Mouse (Mus musculus): ENCODE data around the gene Eme1. TPM values are rescaled to one million over a fixed set of nuclear protein-coding genes. Genes with fewer than 3 reads are reported as not detected.

Gene Eme1
- total and polyA plus RNA-seq, 2 experiments from 2014 or later, result 2.4 to 7.6 TPM

- H3K4me2 ChIP-seq (ENCODE audit: low read depth, low read length), result no peak overlapping the region
- H3K36me3 ChIP-seq (replicated peaks; ENCODE audit: control insufficient read depth, insufficient read depth, low read length), result no peaks in the 10 kb centered on the region
- H3K9me3 ChIP-seq (replicated peaks; ENCODE audit: control insufficient read depth, low read length), result no peaks in the 10 kb centered on the region
- no peak for TF ChIP-seq EP300 (IDR thresholded peaks at IDR 0.05; ENCODE audit: low read depth)
- no peak for TF ChIP-seq CTCF (IDR thresholded peaks at IDR 0.05; ENCODE audit: low read depth)
- ATAC-seq (ENCODE audit: insufficient read depth, low read depth) (no peak), DNase-seq (ENCODE audit: low spot score) (no peak)
- H3K4me3 ChIP-seq (ENCODE audit: low read depth, low read length), result no peak overlapping the region
- H3K9ac ChIP-seq (replicated peaks; ENCODE audit: low read depth, low read length), result no peak overlapping the region
- no peaks in the 10 kb centered on the region for H3K27me3 ChIP-seq (ENCODE audit: control insufficient read depth, insufficient read depth, low read length)
- H3K4me1 ChIP-seq (ENCODE audit: control insufficient read depth, insufficient read depth), result peaks cover 12% of the 10 kb centered on the region
- H3K27ac ChIP-seq (ENCODE audit: low read depth), result no peak overlapping the region
Measured at GRCm38 (mm10) chr11:94680639-94681038, 26.9 kb upstream of the Eme1 start.

- TF ChIP-seq EP300 (IDR thresholded peaks at IDR 0.05; ENCODE audit: low read depth) (no peak), CTCF (IDR thresholded peaks at IDR 0.05; ENCODE audit: low read depth) (no peak)
- no peak for DNase-seq (ENCODE audit: low spot score)
- 28% methylated on average over 15 of the region's 15 CpGs for WGBS
- Histone ChIP-seq H3K27ac (ENCODE audit: low read depth) (no peak overlapping the region), H3K4me2 (ENCODE audit: low read depth, low read length) (peak overlapping the region; percentile 96), H3K9me3 (replicated peaks; ENCODE audit: control insufficient read depth, low read length) (no peaks in the 10 kb centered on the region), H3K36me3 (replicated peaks; ENCODE audit: control insufficient read depth, insufficient read depth, low read length) (no peaks in the 10 kb centered on the region), H3K4me1 (ENCODE audit: control insufficient read depth, insufficient read depth) (peaks cover 25% of the 10 kb centered on the region), H3K27me3 (ENCODE audit: control insufficient read depth, insufficient read depth, low read length) (no peaks in the 10 kb centered on the region), H3K4me3 (ENCODE audit: low read depth, low read length) (peak overlapping the region; percentile 100), H3K9ac (replicated peaks; ENCODE audit: low read depth, low read length) (peak overlapping the region; percentile 99)
- peak; percentile 18; the same call in 1 of the 2 replicates for ATAC-seq (ENCODE audit: insufficient read depth, low read depth)
Measured at GRCm38 (mm10) chr11:94677607-94678145, 23.9 kb upstream of the Eme1 start.

- under 1% methylated on average over 79 of the region's 82 CpGs for WGBS
- TF ChIP-seq CTCF (IDR thresholded peaks at IDR 0.05; ENCODE audit: low read depth), result no peak
- no peak for TF ChIP-seq EP300 (IDR thresholded peaks at IDR 0.05; ENCODE audit: low read depth)
- DNase-seq (ENCODE audit: low spot score) (peak; percentile 82), ATAC-seq (ENCODE audit: insufficient read depth, low read depth) (peak; percentile 97)
- Histone ChIP-seq H3K4me1 (ENCODE audit: control insufficient read depth, insufficient read depth) (peaks cover 25% of the 10 kb centered on the region), H3K9ac (replicated peaks; ENCODE audit: low read depth, low read length) (peak within 1 kb of the TSS; percentile 99), H3K9me3 (replicated peaks; ENCODE audit: control insufficient read depth, low read length) (no peaks in the 10 kb centered on the region), H3K36me3 (replicated peaks; ENCODE audit: control insufficient read depth, insufficient read depth, low read length) (no peaks in the 10 kb centered on the region), H3K27ac (ENCODE audit: low read depth) (peak within 1 kb of the TSS; percentile 79), H3K27me3 (ENCODE audit: control insufficient read depth, insufficient read depth, low read length) (no peaks in the 10 kb centered on the region), H3K4me2 (ENCODE audit: low read depth, low read length) (peak within 1 kb of the TSS; percentile 96), H3K4me3 (ENCODE audit: low read depth, low read length) (peak within 1 kb of the TSS; percentile 100)
Measured at GRCm38 (mm10) chr11:94676754-94677606, 23.2 kb upstream of the Eme1 start, which contains the start of gene Xylt2. Gene Xylt2, minus strand, starts transcription at chr11:94677515.

- H3K4me2 ChIP-seq (ENCODE audit: low read depth, low read length), result peak overlapping the region; percentile 96
- H3K9me3 ChIP-seq (replicated peaks; ENCODE audit: control insufficient read depth, low read length), result no peaks in the 10 kb centered on the region
- ATAC-seq (ENCODE audit: insufficient read depth, low read depth) (no peak), DNase-seq (ENCODE audit: low spot score) (no peak)
- WGBS, result 58% methylated on average over 4 of the region's 4 CpGs
- TF ChIP-seq EP300 (IDR thresholded peaks at IDR 0.05; ENCODE audit: low read depth), result no peak
- no peak for TF ChIP-seq CTCF (IDR thresholded peaks at IDR 0.05; ENCODE audit: low read depth)
- H3K27ac ChIP-seq (ENCODE audit: low read depth), result no peak overlapping the region
- H3K9ac ChIP-seq (replicated peaks; ENCODE audit: low read depth, low read length), result peak overlapping the region; percentile 99
- peaks cover 25% of the 10 kb centered on the region for H3K4me1 ChIP-seq (ENCODE audit: control insufficient read depth, insufficient read depth)
- peak overlapping the region; percentile 100 for H3K4me3 ChIP-seq (ENCODE audit: low read depth, low read length)
- H3K27me3 ChIP-seq (ENCODE audit: control insufficient read depth, insufficient read depth, low read length), result no peaks in the 10 kb centered on the region
- H3K36me3 ChIP-seq (replicated peaks; ENCODE audit: control insufficient read depth, insufficient read depth, low read length), result no peaks in the 10 kb centered on the region
Measured at GRCm38 (mm10) chr11:94676308-94676707, 22.5 kb upstream of the Eme1 start.

GRCm38 (mm10) chr11:94675446-94675845 is 21.7 kb upstream of the Eme1 start:
- no peaks in the 10 kb centered on the region for H3K9me3 ChIP-seq (replicated peaks; ENCODE audit: control insufficient read depth, low read length)
- H3K4me2 ChIP-seq (ENCODE audit: low read depth, low read length), result no peak overlapping the region

More at GRCm38 (mm10) chr11:94675446-94675845, 21.7 kb upstream of the Eme1 start:
- Histone ChIP-seq H3K27ac (ENCODE audit: low read depth) (no peak overlapping the region), H3K9ac (replicated peaks; ENCODE audit: low read depth, low read length) (no peak overlapping the region; the same call in 1 of the 2 replicates), H3K4me1 (ENCODE audit: control insufficient read depth, insufficient read depth) (peaks cover 25% of the 10 kb centered on the region), H3K36me3 (replicated peaks; ENCODE audit: control insufficient read depth, insufficient read depth, low read length) (peaks cover 2% of the 10 kb centered on the region), H3K4me3 (ENCODE audit: low read depth, low read length) (no peak overlapping the region), H3K27me3 (ENCODE audit: control insufficient read depth, insufficient read depth, low read length) (no peaks in the 10 kb centered on the region)
- no peak for TF ChIP-seq CTCF (IDR thresholded peaks at IDR 0.05; ENCODE audit: low read depth)
- no peak for TF ChIP-seq EP300 (IDR thresholded peaks at IDR 0.05; ENCODE audit: low read depth)
- WGBS, result 65% methylated on average over 5 of the region's 5 CpGs
- no peak for DNase-seq (ENCODE audit: low spot score)
- ATAC-seq (ENCODE audit: insufficient read depth, low read depth), result no peak

Measured in heart, postnatal 0 days (tissue).